Mouse (Mus musculus): Measurements from ENCODE around the gene Gm1673. TPM values are rescaled to one million over a fixed set of nuclear protein-coding genes. Genes with fewer than 3 reads are reported as not detected.

Gm1673 gene
- polyA plus RNA-seq, 1 experiment from 2014 or later = 164 TPM

- Histone ChIP-seq H3K36me3 (replicated peaks; ENCODE audit: control insufficient read depth, insufficient read depth, low read depth, low read length) (no peaks in the 10 kb centered on the region), H3K4me1 (ENCODE audit: control insufficient read depth, insufficient read depth, low read length) (no peaks in the 10 kb centered on the region), H3K9me3 (replicated peaks; ENCODE audit: control insufficient read depth, low read length) (no peaks in the 10 kb centered on the region), H3K4me3 (ENCODE audit: low read depth, low read length) (no peak overlapping the region), H3K27me3 (ENCODE audit: control insufficient read depth, insufficient read depth, low read length) (no peaks in the 10 kb centered on the region), H3K4me2 (ENCODE audit: low read depth, low read length) (no peak overlapping the region), H3K27ac (replicated peaks; ENCODE audit: low read depth, low read length) (no peak overlapping the region), H3K9ac (replicated peaks; ENCODE audit: low read length) (no peak overlapping the region)
- ATAC-seq (replicated peaks; ENCODE audit: insufficient number of reproducible peaks, low FRiP score, low TSS enrichment, low read depth) (no peak), DNase-seq (ENCODE audit: low spot score) (no peak)
- 92% methylated on average over 4 of the region's 4 CpGs for WGBS
These were observed 35.7 kb downstream of the Gm1673 start for GRCm38 (mm10) chr5:34018968-34019367.

GRCm38 (mm10) chr5:34030101-34030500, 46.9 kb downstream of the Gm1673 start:
- H3K27me3 ChIP-seq (ENCODE audit: control insufficient read depth, insufficient read depth, low read length) = no peaks in the 10 kb centered on the region
- WGBS = 70% methylated on average over 4 of the region's 4 CpGs
- DNase-seq (ENCODE audit: low spot score) (no peak), ATAC-seq (replicated peaks; ENCODE audit: insufficient number of reproducible peaks, low FRiP score, low TSS enrichment, low read depth) (no peak)
- H3K9ac ChIP-seq (replicated peaks; ENCODE audit: low read length) = no peak overlapping the region
- H3K27ac ChIP-seq (replicated peaks; ENCODE audit: low read depth, low read length) = no peak overlapping the region
- no peaks in the 10 kb centered on the region for H3K4me1 ChIP-seq (ENCODE audit: control insufficient read depth, insufficient read depth, low read length)
- no peaks in the 10 kb centered on the region for H3K9me3 ChIP-seq (replicated peaks; ENCODE audit: control insufficient read depth, low read length)
- no peaks in the 10 kb centered on the region for H3K36me3 ChIP-seq (replicated peaks; ENCODE audit: control insufficient read depth, insufficient read depth, low read depth, low read length)
- no peak overlapping the region for H3K4me3 ChIP-seq (ENCODE audit: low read depth, low read length)
- no peak overlapping the region for H3K4me2 ChIP-seq (ENCODE audit: low read depth, low read length)

- Histone ChIP-seq H3K4me1 (ENCODE audit: control insufficient read depth, insufficient read depth, low read length) (no peaks in the 10 kb centered on the region), H3K36me3 (replicated peaks; ENCODE audit: control insufficient read depth, insufficient read depth, low read depth, low read length) (no peaks in the 10 kb centered on the region), H3K9me3 (replicated peaks; ENCODE audit: control insufficient read depth, low read length) (no peaks in the 10 kb centered on the region), H3K27ac (replicated peaks; ENCODE audit: low read depth, low read length) (no peak overlapping the region), H3K9ac (replicated peaks; ENCODE audit: low read length) (no peak overlapping the region), H3K27me3 (ENCODE audit: control insufficient read depth, insufficient read depth, low read length) (no peaks in the 10 kb centered on the region), H3K4me3 (ENCODE audit: low read depth, low read length) (no peak overlapping the region), H3K4me2 (ENCODE audit: low read depth, low read length) (no peak overlapping the region)
- ATAC-seq (replicated peaks; ENCODE audit: insufficient number of reproducible peaks, low FRiP score, low TSS enrichment, low read depth) = no peak
- DNase-seq (ENCODE audit: low spot score) = no peak
- WGBS = 75% methylated on average over 6 of the region's 6 CpGs
These were observed 47.8 kb downstream of the Gm1673 start for GRCm38 (mm10) chr5:34031022-34031421.

- Histone ChIP-seq H3K36me3 (replicated peaks; ENCODE audit: control insufficient read depth, insufficient read depth, low read depth, low read length) (no peaks in the 10 kb centered on the region), H3K27ac (replicated peaks; ENCODE audit: low read depth, low read length) (no peak overlapping the region), H3K4me1 (ENCODE audit: control insufficient read depth, insufficient read depth, low read length) (no peaks in the 10 kb centered on the region), H3K9ac (replicated peaks; ENCODE audit: low read length) (no peak overlapping the region), H3K4me3 (ENCODE audit: low read depth, low read length) (no peak overlapping the region), H3K4me2 (ENCODE audit: low read depth, low read length) (no peak overlapping the region), H3K27me3 (ENCODE audit: control insufficient read depth, insufficient read depth, low read length) (no peaks in the 10 kb centered on the region), H3K9me3 (replicated peaks; ENCODE audit: control insufficient read depth, low read length) (no peaks in the 10 kb centered on the region)
- ATAC-seq (replicated peaks; ENCODE audit: insufficient number of reproducible peaks, low FRiP score, low TSS enrichment, low read depth) (no peak), DNase-seq (ENCODE audit: low spot score) (no peak)
- WGBS = 69% methylated on average over 3 of the region's 3 CpGs
These were observed 49.3 kb downstream of the Gm1673 start for GRCm38 (mm10) chr5:34032520-34032919.

Other genes with a start within 250 kb of the Gm1673 start
- gene Letm1, start 200.6 kb upstream of the Gm1673 start, polyA plus RNA-seq (2014; fragmentation: Nextera tagmentation; extraction: Ambion mirVana) = 46.1 and 48.9 TPM in 2 replicates
- gene Nsd2, start 162.7 kb upstream of the Gm1673 start, polyA plus RNA-seq (2014; fragmentation: Nextera tagmentation; extraction: Ambion mirVana) = 73.6 and 78.1 TPM in 2 replicates
- 57.7 and 63.7 TPM in 2 replicates for gene Nelfa, start 47.0 kb upstream of the Gm1673 start, polyA plus RNA-seq (2014; fragmentation: Nextera tagmentation; extraction: Ambion mirVana)
- gene Nat8l, start 12.6 kb downstream of the Gm1673 start, polyA plus RNA-seq (2014; fragmentation: Nextera tagmentation; extraction: Ambion mirVana) = 0.26 and 0.36 TPM in 2 replicates
- gene Poln, start 186.0 kb downstream of the Gm1673 start, polyA plus RNA-seq (2014; fragmentation: Nextera tagmentation; extraction: Ambion mirVana) = 0.21 and 0.99 TPM in 2 replicates
- gene Haus3, start 186.1 kb downstream of the Gm1673 start, polyA plus RNA-seq (2014; fragmentation: Nextera tagmentation; extraction: Ambion mirVana) = 59.5 and 72.1 TPM in 2 replicates
- 17.7 and 25.5 TPM in 2 replicates for gene Mxd4, start 204.3 kb downstream of the Gm1673 start, polyA plus RNA-seq (2014; fragmentation: Nextera tagmentation; extraction: Ambion mirVana)